Mouse (Mus musculus): ENCODE measurements around the gene Gys1.

DNA sequence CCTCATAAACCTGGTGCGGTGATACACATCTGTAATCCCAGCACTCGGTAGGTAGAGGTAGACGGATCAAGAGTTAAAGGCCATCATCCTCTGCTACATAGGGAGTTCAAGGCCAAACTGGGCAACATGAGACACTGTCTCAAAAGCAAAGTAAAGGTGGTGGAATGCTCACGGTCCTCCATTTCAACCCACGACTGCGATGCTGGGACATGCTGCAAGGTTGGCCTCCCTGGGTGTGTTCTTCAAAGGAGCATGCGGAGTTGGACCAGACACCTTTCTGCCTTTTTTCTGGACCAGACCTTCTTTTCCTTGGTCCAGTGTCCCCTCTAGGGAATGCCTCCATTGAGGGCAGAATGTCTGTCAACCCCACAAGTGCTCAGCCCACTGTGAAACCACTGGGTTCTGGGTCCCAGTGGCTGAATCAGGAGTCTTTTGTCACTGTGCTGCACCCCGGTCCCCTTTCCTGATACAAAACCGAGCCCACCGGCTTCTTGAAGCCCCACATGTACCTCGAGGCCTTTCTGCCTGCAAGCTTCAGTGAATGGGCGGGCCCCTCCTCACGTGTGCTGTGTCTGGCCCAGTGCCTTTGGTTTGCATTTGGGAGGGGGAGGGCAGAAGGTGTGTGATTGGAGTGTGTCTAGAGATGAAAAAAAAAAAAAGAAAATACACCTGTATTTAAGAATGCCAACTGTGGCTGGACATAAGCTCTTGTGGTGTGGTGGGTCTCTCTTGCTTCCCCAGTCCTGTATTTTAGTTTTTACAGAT lies 21.5 kb downstream of the Gys1 start:
- TF ChIP-seq CTCF (IDR thresholded peaks at IDR 0.05; ENCODE audit: low read depth) (no peak), EP300 (IDR thresholded peaks at IDR 0.05; ENCODE audit: low read depth) (no peak)
